Mouse (Mus musculus) small intestine, adult 2 months (tissue): Measurements from ENCODE around the gene Nin. TPM values are rescaled to one million over a fixed set of nuclear protein-coding genes. Genes with fewer than 3 reads are reported as not detected.

Experiments used
- H3K27ac ChIP-seq: fragments of 200-500 bp; 2 replicates; pipeline ENCODE4 v1.5.1; 2012; ENCODE audit warnings: low read depth, low read length, control low read depth, inconsistent platforms; ENCODE audit not compliant: insufficient read depth
- H3K27me3 ChIP-seq: fragments of 200-500 bp; 2 replicates; pipeline ENCODE4 v1.6.1; 2012; ENCODE audit warnings: mild to moderate bottlenecking, moderate library complexity, low read length, inconsistent platforms; ENCODE audit not compliant: control insufficient read depth, insufficient read depth
- H3K36me3 ChIP-seq: fragments of 200-500 bp; 2 replicates; pipeline ENCODE4 v1.6.1; 2012; ENCODE audit warnings: mild to moderate bottlenecking, low read length, control low read depth, inconsistent platforms; ENCODE audit not compliant: control insufficient read depth, insufficient read depth
- H3K4me1 ChIP-seq: fragments of 200-500 bp; 2 replicates; pipeline ENCODE4 v1.6.1; 2012; ENCODE audit warnings: low read length, inconsistent platforms, mixed read lengths; ENCODE audit not compliant: control insufficient read depth, insufficient read depth, insufficient read length
- H3K4me3 ChIP-seq: fragments of 200-500 bp; 2 replicates; pipeline ENCODE4 v1.5.1; 2012; ENCODE audit warnings: low read depth, mild to moderate bottlenecking, control low read depth, inconsistent platforms, low read length, moderate library complexity
- CTCF ChIP-seq: fragments of 200-500 bp; IDR thresholded peaks from 2 replicates; pipeline ENCODE4 v1.5.1; 2012; ENCODE audit warnings: low read depth, mild to moderate bottlenecking, control low read depth, inconsistent platforms, low read length, moderate library complexity, mixed read lengths; ENCODE audit not compliant: insufficient replicate concordance, insufficient read length; ENCODE audit errors: extremely low read depth
- POLR2A ChIP-seq: fragments of 200-500 bp; IDR thresholded peaks from 2 replicates; pipeline ENCODE4 v1.6.1; 2012; ENCODE audit warnings: low read depth, mild to moderate bottlenecking, control low read depth, inconsistent platforms, low read length, moderate library complexity
- WGBS: fragments of 180-500 bp; shearing (Covaris S2); methylation state at CpG from one replicate; pipeline ENCODE4 v1.1.7; 2018; 5-methylcytosine and 5-hydroxymethylcytosine counted together
- polyA plus RNA-seq: library from polyadenylated mRNA; depleted of rRNA; stranded (reverse); fragments of >200 nt; gene quantifications from 2 replicates; pipeline ENCODE4 v1.2.3, GENCODE M21; 2012

Nin gene
- polyA plus RNA-seq, 1 experiment, result 4.0 TPM

DNA sequence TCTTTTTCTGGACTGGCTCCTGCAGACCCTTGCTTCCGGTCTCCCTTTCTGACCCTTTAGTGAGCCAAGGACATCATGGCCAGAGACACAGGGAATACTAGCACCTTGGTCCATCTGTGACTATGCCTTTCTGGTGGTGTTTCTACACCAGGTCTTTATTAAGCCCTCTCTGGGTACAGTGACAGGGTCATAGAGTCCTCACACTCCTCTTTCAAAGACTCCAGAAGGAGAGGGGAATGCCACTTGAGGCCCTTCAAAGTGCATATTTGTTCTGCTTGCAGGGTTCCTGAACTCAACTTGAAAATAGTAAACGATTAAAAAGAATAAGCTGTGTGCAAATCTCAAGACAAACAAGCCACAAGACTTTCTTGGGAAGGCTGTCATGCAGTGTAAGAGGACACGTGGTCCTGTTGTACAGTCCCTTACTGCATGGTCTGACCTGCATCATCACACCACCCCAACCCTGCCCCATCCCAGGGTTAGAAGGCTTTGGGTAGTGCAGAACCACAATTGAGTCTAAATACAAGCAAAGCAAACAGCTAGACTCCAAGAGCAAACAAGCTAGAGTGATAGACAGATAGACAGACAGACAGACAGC is 30.5 kb downstream of the Nin start:
- Histone ChIP-seq H3K4me1 (no peaks in the 10 kb centered on the region; the same call in 1 of the 2 replicates), H3K4me3 (no peak overlapping the region), H3K27me3 (no peaks in the 10 kb centered on the region), H3K36me3 (no peaks in the 10 kb centered on the region), H3K27ac (no peak overlapping the region)
- 75% methylated on average over 3 of the region's 3 CpGs for WGBS
- TF ChIP-seq CTCF (no peak), POLR2A (no peak)

DNA sequence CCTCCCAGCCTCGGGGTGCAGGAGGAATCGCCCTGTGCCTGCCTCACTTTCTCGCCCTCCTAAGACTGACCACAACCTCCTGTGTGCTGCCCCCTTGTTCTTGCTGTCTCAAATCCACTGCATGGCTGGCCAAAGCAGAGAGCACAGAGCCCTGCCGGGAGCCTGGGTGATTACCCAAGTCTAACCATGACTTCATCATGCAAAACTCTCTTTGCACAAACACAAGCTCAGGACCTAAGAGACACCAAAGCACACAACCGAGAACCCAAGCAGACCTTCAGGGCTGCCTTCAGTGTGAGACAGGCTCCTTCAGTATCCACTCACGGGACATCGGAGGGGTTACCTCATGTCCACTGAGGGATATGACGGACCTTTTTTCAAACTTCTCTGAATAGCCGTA is 31.0 kb downstream of the Nin start:
- WGBS, result 83% methylated on average over 9 of the region's 9 CpGs
- no peak overlapping the region for H3K4me3 ChIP-seq
- TF ChIP-seq POLR2A (no peak), CTCF (no peak)
- no peaks in the 10 kb centered on the region for H3K27me3 ChIP-seq
- H3K4me1 ChIP-seq, result no peaks in the 10 kb centered on the region; the same call in 1 of the 2 replicates
- no peak overlapping the region for H3K27ac ChIP-seq
- no peaks in the 10 kb centered on the region for H3K36me3 ChIP-seq

DNA sequence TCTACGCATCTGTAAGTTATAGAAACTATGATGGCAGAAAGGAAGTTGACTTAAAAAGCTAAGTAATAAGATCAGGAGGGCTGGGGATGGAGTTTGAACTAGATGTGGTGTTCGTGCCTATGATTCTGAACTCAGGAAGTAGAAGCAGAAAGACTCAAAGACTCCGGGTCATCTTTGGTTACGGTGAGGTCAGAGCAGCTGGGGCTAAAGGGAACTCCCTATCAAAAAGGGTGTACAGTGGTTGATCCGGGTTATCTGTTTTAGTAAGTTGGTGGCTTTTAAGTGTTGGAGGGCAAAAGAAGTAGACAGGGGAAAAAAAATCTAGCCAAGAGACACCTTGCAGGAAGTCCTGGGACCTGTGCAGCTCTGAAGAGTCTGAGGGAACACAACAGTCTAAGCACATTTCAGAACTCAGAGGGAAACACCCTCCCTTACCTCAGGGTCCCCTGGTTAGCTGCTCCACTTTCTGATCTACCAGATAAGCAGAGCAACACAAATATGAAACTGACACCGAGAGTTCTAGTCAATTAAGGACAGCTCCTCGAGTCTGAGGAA is 35.0 kb downstream of the Nin start:
- 67% methylated on average over 7 of the region's 7 CpGs for WGBS
- no peak overlapping the region for H3K4me3 ChIP-seq
- no peaks in the 10 kb centered on the region for H3K36me3 ChIP-seq
- TF ChIP-seq POLR2A, result no peak
- no peaks in the 10 kb centered on the region for H3K27me3 ChIP-seq
- H3K4me1 ChIP-seq, result no peaks in the 10 kb centered on the region; the same call in 1 of the 2 replicates
- H3K27ac ChIP-seq, result no peak overlapping the region

DNA sequence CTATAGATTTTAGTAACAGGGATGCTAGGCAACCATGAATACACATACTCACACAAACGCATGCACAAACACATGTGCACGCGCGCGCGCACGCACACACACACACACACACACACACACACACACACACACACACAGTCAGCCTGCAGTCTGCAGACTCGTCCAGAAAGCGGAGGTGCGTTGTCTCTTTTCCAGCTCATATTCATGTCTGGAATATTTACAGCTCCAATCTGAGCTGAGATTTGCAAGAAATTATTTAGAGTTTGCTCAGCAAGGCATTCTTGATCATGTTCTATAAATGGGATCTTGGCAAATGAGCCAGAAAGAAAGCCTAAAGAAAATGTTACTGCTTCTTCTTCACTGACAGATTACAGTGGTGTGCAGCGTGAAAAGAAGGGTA is 37.0 kb downstream of the Nin start:
- Histone ChIP-seq H3K27me3 (no peaks in the 10 kb centered on the region), H3K4me3 (no peak overlapping the region), H3K4me1 (no peaks in the 10 kb centered on the region; the same call in 1 of the 2 replicates), H3K36me3 (no peaks in the 10 kb centered on the region), H3K27ac (no peak overlapping the region)
- no peak for TF ChIP-seq POLR2A
- no peak for TF ChIP-seq CTCF
- 94% methylated on average over 11 of the region's 11 CpGs for WGBS

DNA sequence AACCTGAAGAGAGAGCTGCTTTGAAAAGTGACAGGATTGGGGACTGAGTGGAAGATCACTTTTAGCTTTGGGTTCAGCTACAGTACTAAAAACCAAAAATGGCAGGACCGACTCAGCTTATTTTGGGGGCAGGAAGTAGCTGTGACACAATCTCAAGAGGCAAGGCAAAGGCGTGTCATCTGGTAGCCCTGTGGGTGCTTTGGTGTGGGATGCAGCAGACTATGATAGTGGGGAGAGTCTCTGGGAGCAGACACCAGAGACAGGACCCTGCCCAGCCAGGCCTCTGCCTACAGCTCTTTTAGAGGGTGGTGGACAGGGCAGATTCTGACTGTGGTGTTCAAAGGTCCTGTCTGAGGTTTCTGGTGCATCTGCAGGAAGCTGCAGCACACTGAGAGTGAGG is 38.5 kb downstream of the Nin start:
- Histone ChIP-seq H3K36me3 (no peaks in the 10 kb centered on the region), H3K27me3 (no peaks in the 10 kb centered on the region), H3K4me1 (no peaks in the 10 kb centered on the region; the same call in 1 of the 2 replicates), H3K27ac (no peak overlapping the region), H3K4me3 (no peak overlapping the region)
- 67% methylated on average over 2 of the region's 2 CpGs for WGBS
- TF ChIP-seq CTCF, result no peak
- TF ChIP-seq POLR2A, result no peak

DNA sequence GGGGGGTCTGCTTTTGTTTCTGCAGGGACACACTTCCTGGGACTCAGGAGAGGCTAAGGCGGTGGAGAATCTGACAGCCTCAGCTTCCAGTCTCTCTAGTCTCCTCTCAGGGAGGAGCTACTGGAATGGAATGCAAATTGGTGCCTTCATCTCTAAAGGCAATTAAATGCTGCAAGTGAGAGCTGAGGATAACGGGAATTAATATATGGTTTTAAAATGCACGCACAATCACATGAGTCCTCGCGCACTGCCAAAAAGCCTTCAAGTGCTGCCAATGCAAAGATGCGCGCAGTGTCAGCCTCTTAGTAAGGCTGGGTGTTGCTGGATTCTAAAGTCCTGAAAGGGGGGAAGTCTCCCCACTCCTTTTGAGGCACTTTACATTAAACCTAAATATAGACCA is 42.6 kb downstream of the Nin start:
- no peaks in the 10 kb centered on the region for H3K27me3 ChIP-seq
- TF ChIP-seq POLR2A (no peak), CTCF (no peak)
- WGBS, result 88% methylated on average over 7 of the region's 7 CpGs
- no peak overlapping the region for H3K27ac ChIP-seq
- H3K36me3 ChIP-seq, result no peaks in the 10 kb centered on the region
- no peak overlapping the region for H3K4me3 ChIP-seq
- H3K4me1 ChIP-seq, result no peaks in the 10 kb centered on the region

DNA sequence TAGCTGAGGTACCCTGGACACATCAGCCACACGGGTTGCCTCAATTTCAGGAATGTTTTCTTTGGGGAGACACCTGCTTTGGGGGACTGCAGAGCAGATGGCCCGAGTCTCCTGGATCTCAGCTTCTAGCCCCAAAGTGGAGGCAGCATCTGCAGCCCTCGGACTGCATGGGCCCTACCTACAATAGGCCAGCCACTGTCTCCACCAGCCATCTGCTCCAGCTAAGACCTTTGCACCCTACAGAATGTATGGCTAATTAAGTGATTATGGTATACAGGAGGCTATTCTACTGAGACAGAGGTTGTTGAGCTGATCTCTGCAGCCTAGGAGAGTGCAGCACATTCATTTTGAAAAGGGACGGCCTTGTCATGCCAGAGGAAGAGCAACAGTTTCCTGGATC is 43.2 kb downstream of the Nin start:
- Histone ChIP-seq H3K4me1 (no peaks in the 10 kb centered on the region), H3K27ac (no peak overlapping the region), H3K4me3 (no peak overlapping the region), H3K36me3 (no peaks in the 10 kb centered on the region), H3K27me3 (no peaks in the 10 kb centered on the region)
- TF ChIP-seq POLR2A (no peak), CTCF (no peak)
- WGBS, result 26% methylated on average over 4 of the region's 4 CpGs
